8 mouse cellular contexts compared by ENCODE assay signal in genomic region chr6:86525646-86526031, GRCm38 (mm10). TPM values are rescaled to one million over a fixed set of nuclear protein-coding genes. Genes with fewer than 3 reads are reported as not detected.
DNase-seq lines count a peak whose midpoint lies in the region; ATAC-seq and TF ChIP-seq lines count a peak whose summit lies in the region.

No protein-coding gene starts in this region.

- under 1% methylated on average over 33 of the region's 36 CpGs for WGBS in heart, embryonic 16.5 days
- under 1% methylated on average over 36 of the region's 36 CpGs for WGBS in midbrain, embryonic 13.5 days
- WGBS in stomach, embryonic 16.5 days = under 1% methylated on average over 36 of the region's 36 CpGs

- peak; percentile 78 for DNase-seq in embryo, embryonic 10 days (ENCODE audit: low spot score)
- no peak for DNase-seq in embryo, embryonic 11 days
- DNase-seq in CD4-positive helper T cell, adult 2 months (ENCODE audit: low read depth, low spot score) = peak; percentile 73
- DNase-seq in left cerebral cortex, adult 18-20 months (ENCODE audit: low spot score in 2 of 2) = peak; percentile 69 to 80

- H3K36me3 ChIP-seq in heart, embryonic 16.5 days (ENCODE audit: control insufficient read depth, insufficient read depth) = peaks cover 11% of the 10 kb centered on the region; the same call in 1 of the 2 replicates
- peaks cover 31% of the 10 kb centered on the region for H3K36me3 ChIP-seq in midbrain, embryonic 13.5 days
- no peaks in the 10 kb centered on the region for H3K36me3 ChIP-seq in stomach, embryonic 16.5 days (ENCODE audit: control insufficient read depth, insufficient read depth, low read length)

- H3K27ac ChIP-seq in cortical plate, adult 2 months (ENCODE audit: insufficient read depth, low read length) = peak overlapping the region; percentile 85
- peak overlapping the region; percentile 100 for H3K27ac ChIP-seq in heart, embryonic 16.5 days (ENCODE audit: low read length)
- peak overlapping the region; percentile 100 for H3K27ac ChIP-seq in midbrain, embryonic 13.5 days
- H3K27ac ChIP-seq in stomach, embryonic 16.5 days (ENCODE audit: low read length) = peak overlapping the region; percentile 100

- no peaks in the 10 kb centered on the region for H3K27me3 ChIP-seq in heart, embryonic 16.5 days (ENCODE audit: control insufficient read depth, insufficient read depth, low read length)
- H3K27me3 ChIP-seq in midbrain, embryonic 13.5 days = no peaks in the 10 kb centered on the region
- no peaks in the 10 kb centered on the region for H3K27me3 ChIP-seq in stomach, embryonic 16.5 days (ENCODE audit: control insufficient read depth, insufficient read depth, low read length)

- TF ChIP-seq POLR2A in cortical plate, adult 2 months (IDR thresholded peaks at IDR 0.05; ENCODE audit: extremely low read depth, insufficient read depth, low read length) = peak; percentile 64; the same call in 1 of the 2 replicates

- peaks cover 4% of the 10 kb centered on the region for H3K4me1 ChIP-seq in cortical plate, adult 2 months (ENCODE audit: control insufficient read depth, insufficient read depth, low read length)
- peaks cover 23% of the 10 kb centered on the region for H3K4me1 ChIP-seq in heart, embryonic 16.5 days (ENCODE audit: control insufficient read depth, insufficient read depth, low read length)
- H3K4me1 ChIP-seq in midbrain, embryonic 13.5 days (replicated peaks) = peaks cover 31% of the 10 kb centered on the region
- H3K4me1 ChIP-seq in stomach, embryonic 16.5 days (ENCODE audit: control insufficient read depth, insufficient read depth, low read length) = peaks cover 15% of the 10 kb centered on the region

- H3K9ac ChIP-seq in heart, embryonic 16.5 days (ENCODE audit: low read length) = peak overlapping the region; percentile 93
- peak overlapping the region; percentile 98 for H3K9ac ChIP-seq in midbrain, embryonic 13.5 days (replicated peaks)
- H3K9ac ChIP-seq in stomach, embryonic 16.5 days (ENCODE audit: low read length) = peak overlapping the region; percentile 99

- peak overlapping the region; percentile 95 for H3K4me3 ChIP-seq in cortical plate, adult 2 months (ENCODE audit: insufficient read depth, low read length)
- H3K4me3 ChIP-seq in heart, embryonic 16.5 days (ENCODE audit: low read length) = peak overlapping the region; percentile 65
- H3K4me3 ChIP-seq in midbrain, embryonic 13.5 days (replicated peaks) = peak overlapping the region; percentile 91
- peak overlapping the region; percentile 99 for H3K4me3 ChIP-seq in stomach, embryonic 16.5 days (replicated peaks; ENCODE audit: low read length)

- no peak for TF ChIP-seq CTCF in cortical plate, adult 2 months (IDR thresholded peaks at IDR 0.05; ENCODE audit: extremely low read depth, insufficient read depth, low read length)

- no peaks in the 10 kb centered on the region for H3K9me3 ChIP-seq in heart, embryonic 16.5 days (replicated peaks; ENCODE audit: control insufficient read depth, low read length)
- H3K9me3 ChIP-seq in midbrain, embryonic 13.5 days = no peaks in the 10 kb centered on the region
- H3K9me3 ChIP-seq in stomach, embryonic 16.5 days (replicated peaks; ENCODE audit: control insufficient read depth, low read length) = no peaks in the 10 kb centered on the region

- peak overlapping the region; percentile 76 for H3K4me2 ChIP-seq in heart, embryonic 16.5 days (ENCODE audit: low read depth, low read length)
- peak overlapping the region; percentile 95 for H3K4me2 ChIP-seq in midbrain, embryonic 13.5 days (replicated peaks)
- H3K4me2 ChIP-seq in stomach, embryonic 16.5 days (ENCODE audit: low read depth, low read length) = peak overlapping the region; percentile 53

- ATAC-seq in heart, embryonic 16.5 days (replicated peaks; ENCODE audit: extremely low read depth, insufficient read depth, low FRiP score) = peak; percentile 21
- peak; percentile 27 for ATAC-seq in midbrain, embryonic 13.5 days
- peak; percentile 30; the same call in 1 of the 2 replicates for ATAC-seq in stomach, embryonic 16.5 days (ENCODE audit: insufficient read depth, low FRiP score)

RNA-seq across cellular contexts. Expression of gene Pcbp1, which starts 0.5 kb away (rescaled TPM):
- 158 and 165 TPM in 2 replicates for polyA plus RNA-seq in cortical plate, adult 2 months (2012; rRNA removed)
- 149 and 264 TPM in 2 replicates for polyA plus RNA-seq in heart, embryonic 16.5 days (2015; fragmentation: Nextera tagmentation; extraction: Ambion mirVana)
- 100 to 1,000 TPM; 188 to 189 TPM for total RNA-seq in left cerebral cortex, adult 18-20 months (2021)
- polyA plus RNA-seq in midbrain, embryonic 13.5 days (2015; fragmentation: Nextera tagmentation; extraction: Ambion mirVana) = 246 and 342 TPM in 2 replicates
- 177 and 197 TPM in 2 replicates for polyA plus RNA-seq in stomach, embryonic 16.5 days (2015; fragmentation: Nextera tagmentation; extraction: Ambion mirVana)
